Mouse (Mus musculus): Measurements from ENCODE around the gene Fam89b. TPM values are rescaled to one million over a fixed set of nuclear protein-coding genes. Genes with fewer than 3 reads are reported as not detected.
A peak's percentile ranks its signal among the peaks of the same experiment; 100 is the strongest.
"Not testable (repeated sequence)": the region's sequence is repeated elsewhere in the genome, so short reads cannot be mapped to it uniquely, and the experiment has no call there.

Fam89b gene
- total RNA-seq, 2 experiments from 2014 or later, result 38.7 to 39.2 TPM

GRCm38 (mm10) chr19:5689088-5689428, 40.4 kb downstream of the Fam89b start:
- intact Hi-C loops (cut with DNase I), result no loop called here

GRCm38 (mm10) chr19:5688200-5689087, 41.0 kb downstream of the Fam89b start, which contains the start of the genes Map3k11 and Pcnx3:
TSS of gene Map3k11 (plus strand) at chr19:5688742.
TSS of gene Pcnx3 (minus strand) at chr19:5688908.
- DNase-seq (ENCODE audit: low spot score in 2 of 2), result peak; percentile 98 to 99
- intact Hi-C loops (cut with DNase I), result no loop called here

More at GRCm38 (mm10) chr19:5689088-5689428, 40.4 kb downstream of the Fam89b start:
- no peak for DNase-seq (ENCODE audit: low spot score in 2 of 2)

GRCm38 (mm10) chr19:5687738-5688137, 41.7 kb downstream of the Fam89b start:
- intact Hi-C loops (cut with DNase I), result no loop called here
- no peak for DNase-seq (ENCODE audit: low spot score in 2 of 2)

GRCm38 (mm10) chr19:5686954-5687353, 42.5 kb downstream of the Fam89b start:
- intact Hi-C loops (cut with DNase I); DNase-seq (ENCODE audit: low spot score in 2 of 2): not testable (repeated sequence)

- DNase-seq (ENCODE audit: low spot score in 2 of 2), result no peak
- intact Hi-C loops (cut with DNase I), result no loop called here
Measured at GRCm38 (mm10) chr19:5686437-5686836, 43.0 kb downstream of the Fam89b start.

GRCm38 (mm10) chr19:5685861-5686260, 43.6 kb downstream of the Fam89b start:
- intact Hi-C loops (cut with DNase I), result no loop called here
- DNase-seq (ENCODE audit: low spot score in 2 of 2), result no peak

- no peak for DNase-seq (ENCODE audit: low spot score in 2 of 2)
- intact Hi-C loops (cut with DNase I), result no loop called here
Measured at GRCm38 (mm10) chr19:5685431-5685830, 44.0 kb downstream of the Fam89b start.

GRCm38 (mm10) chr19:5684985-5685384, 44.5 kb downstream of the Fam89b start:
- intact Hi-C loops (cut with DNase I), result no loop called here
- no peak for DNase-seq (ENCODE audit: low spot score in 2 of 2)

GRCm38 (mm10) chr19:5684236-5684635, 45.2 kb downstream of the Fam89b start:
- intact Hi-C loops (cut with DNase I), result no loop called here

GRCm38 (mm10) chr19:5680432-5680831, 49.0 kb downstream of the Fam89b start:
- intact Hi-C loops (cut with DNase I), result no loop called here
- no peak for DNase-seq (ENCODE audit: low spot score in 2 of 2)

More at GRCm38 (mm10) chr19:5684236-5684635, 45.2 kb downstream of the Fam89b start:
- DNase-seq (ENCODE audit: low spot score in 2 of 2), result no peak

Small RNA genes within 50 kb of the gene (microRNA-seq; reads per million reads assigned to microRNA genes)
- 2.1 to 3.4 reads per million in 2 experiments for gene Mir6987

Other genes starting within 250 kb of the Fam89b start
- 10 to 100 TPM; 33.7 to 37.0 TPM for gene Mus81, start 241.3 kb downstream of the Fam89b start, total RNA-seq (2021)
- 1,000 to 10,000 TPM; 1,767 to 1,844 TPM for gene Cfl1, start 239.2 kb downstream of the Fam89b start, total RNA-seq (2021)
- 1 to 10 TPM; 5.9 to 6.0 TPM for gene 1700020D05Rik, start 225.9 kb downstream of the Fam89b start, total RNA-seq (2021)
- 10 to 100 TPM; 78.7 to 83.6 TPM for gene Snx32, start 219.1 kb downstream of the Fam89b start, total RNA-seq (2021)
- gene Ovol1, start 169.0 kb downstream of the Fam89b start, total RNA-seq (2021), result not detected
- 1 to 10 TPM; 7.4 to 8.2 TPM for gene Ap5b1, start 161.6 kb downstream of the Fam89b start, total RNA-seq (2021)
- gene Rnaseh2c, start 127.8 kb downstream of the Fam89b start, total RNA-seq (2021), result 10 to 100 TPM; 83.1 to 98.5 TPM
- gene Kat5, start 119.4 kb downstream of the Fam89b start, total RNA-seq (2021), result 10 to 100 TPM; 76.1 to 81.7 TPM
- 10 to 100 TPM; 22.0 to 23.9 TPM for gene Rela, start 92.2 kb downstream of the Fam89b start, total RNA-seq (2021)
- gene Sipa1, start 65.9 kb downstream of the Fam89b start, total RNA-seq (2021), result 10 to 100 TPM; 23.9 to 24.4 TPM
- 10 to 100 TPM; 12.6 to 15.9 TPM for gene Map3k11, start 40.9 kb downstream of the Fam89b start, total RNA-seq (2021)
- 10 to 100 TPM; 63.6 to 65.1 TPM for gene Pcnx3, start 40.7 kb downstream of the Fam89b start, total RNA-seq (2021)
- gene Kcnk7, start 25.3 kb downstream of the Fam89b start, total RNA-seq (2021), result not detected
- gene Ehbp1l1, start 3.3 kb downstream of the Fam89b start, total RNA-seq (2021), result 10 to 100 TPM; 36.6 to 37.7 TPM
- 10 to 100 TPM; 26.6 to 29.0 TPM for gene Ltbp3, start 11.3 kb upstream of the Fam89b start, total RNA-seq (2021)
- 10 to 100 TPM; 77.7 to 79.5 TPM for gene Scyl1, start 41.8 kb upstream of the Fam89b start, total RNA-seq (2021)
- gene Frmd8, start 145.6 kb upstream of the Fam89b start, total RNA-seq (2021), result 10 to 100 TPM; 11.1 to 12.1 TPM
- 1 to 10 TPM; 2.8 to 3.0 TPM for gene Slc25a45, start 148.2 kb upstream of the Fam89b start, total RNA-seq (2021)
- gene Tigd3, start 164.5 kb upstream of the Fam89b start, total RNA-seq (2021), result 1 to 10 TPM; 5.6 to 5.9 TPM
- gene Dpf2, start 183.4 kb upstream of the Fam89b start, total RNA-seq (2021), result 10 to 100 TPM; 87.6 to 90.4 TPM
- gene Cdc42ep2, start 195.2 kb upstream of the Fam89b start, total RNA-seq (2021), result 1 to 10 TPM; 7.1 to 8.0 TPM
- gene Pola2, start 234.5 kb upstream of the Fam89b start, total RNA-seq (2021), result 1 to 10 TPM; 6.2 to 6.6 TPM